Mouse (Mus musculus) adrenal gland, postnatal 10 days (tissue): ENCODE measurements around the gene Cyp2b9. TPM values are rescaled to one million over a fixed set of nuclear protein-coding genes. Genes with fewer than 3 reads are reported as not detected.
"Not testable (repeated sequence)": the region's sequence is repeated elsewhere in the genome, so short reads cannot be mapped to it uniquely, and the experiment has no call there.

ENCODE experiments used
- DNase-seq: peaks from one replicate; pipeline ENCODE4 v3.0.0; 2021; ENCODE audit warnings: mixed read lengths
- long read RNA-seq, 2 experiments: library from polyadenylated mRNA; stranded (forward); transcript quantifications; one replicate each; pipeline ENCODE4 v2.0.0; 2021
- total RNA-seq, 2 experiments: library from RNA; stranded (reverse); gene quantifications; 2 replicates each; pipeline ENCODE4 v1.2.3; 2021

Gene Cyp2b9
- 10 to 100 TPM; 27.5 to 46.2 TPM for total RNA-seq
- long read RNA-seq, experiment 1, transcript Cyp2b9-201 (9 exons, 1,876 nt) = major isoform, 12 of 18 reads
- long read RNA-seq, experiment 1, partial matches to known transcripts = 1 of 18 reads
- long read RNA-seq, experiment 1, other reads (novel, unspliced or antisense) = 5 of 18 reads
- long read RNA-seq, experiment 2, partial matches to known transcripts = 0 of 2 reads
- long read RNA-seq, experiment 2, other reads (novel, unspliced or antisense) = 1 of 2 reads

- DNase-seq = not testable (repeated sequence)
These were observed at the start of gene Cyp2b9 for GRCm38 (mm10) chr7:26173111-26173510. TSS of gene Cyp2b9 (plus strand) at chr7:26173411.

GRCm38 (mm10) chr7:26139623-26140022 lies 33.6 kb upstream of the Cyp2b9 start:
- not testable (repeated sequence) for DNase-seq

GRCm38 (mm10) chr7:26143657-26144056 lies 29.6 kb upstream of the Cyp2b9 start:
- not testable (repeated sequence) for DNase-seq

- DNase-seq = not testable (repeated sequence)
These were observed 4.3 kb upstream of the Cyp2b9 start for GRCm38 (mm10) chr7:26168765-26169536.

GRCm38 (mm10) chr7:26201083-26201482 lies 27.9 kb downstream of the Cyp2b9 start:
- DNase-seq = no peak

GRCm38 (mm10) chr7:26260034-26260433 lies 86.8 kb downstream of the Cyp2b9 start, which contains the start of gene Vmn1r184:
TSS of gene Vmn1r184 (plus strand) at chr7:26260334.
- not testable (repeated sequence) for DNase-seq

Other genes starting within 250 kb of the Cyp2b9 start
- gene Cyp2b13, start 111.9 kb upstream of the Cyp2b9 start, total RNA-seq = 1 to 10 TPM; 1.8 to 2.3 TPM
- gene Vmn1r184, start 86.9 kb downstream of the Cyp2b9 start, total RNA-seq = not detected
- gene Cyp2a4, start 133.8 kb downstream of the Cyp2b9 start, total RNA-seq = 1 to 10 TPM in 1 of 2 experiments, under 1 TPM in 1; 0.97 to 1.6 TPM
- not detected for gene Nlrp9c, start 230.3 kb downstream of the Cyp2b9 start, total RNA-seq